Mouse (Mus musculus) liver, adult 2 months (tissue): ENCODE measurements at regions not wholly inside any gene's neighbourhood (a gene's known extent, or its start where the extent isn't known, plus 50 kb on each side); places are given as distances from the start of the nearest gene placed in this dataset.

Source experiments
- CTCF ChIP-seq: fragments of 200-500 bp; IDR thresholded peaks from 2 replicates; pipeline ENCODE4 v1.5.1; 2011; ENCODE audit warnings: low read depth, low read length, control low read depth
- POLR2A ChIP-seq: fragments of 200-500 bp; IDR thresholded peaks from 2 replicates; pipeline ENCODE4 v1.6.1; 2011; ENCODE audit warnings: low read length, control low read depth; ENCODE audit not compliant: insufficient read depth; ENCODE audit errors: extremely low read depth

GRCm38 (mm10) chr10:92135521-92135920 is 586.7 kb downstream of the Nedd1 start:
- TF ChIP-seq POLR2A (no peak), CTCF (no peak)
